Mouse (Mus musculus) liver, embryonic 14.5 days (tissue): Measurements from ENCODE around the gene Lingo1.

ENCODE experiments used
- CTCF ChIP-seq: IDR thresholded peaks from 2 replicates; pipeline ENCODE4 v1.5.1; 2016; ENCODE audit warnings: antibody characterized with exemption, low read depth, control low read depth
- EP300 ChIP-seq: IDR thresholded peaks from 2 replicates; pipeline ENCODE4 v1.6.1; 2016; ENCODE audit warnings: antibody characterized with exemption, low read depth

- no peak for TF ChIP-seq CTCF
- no peak for TF ChIP-seq EP300
These were observed 133.3 kb downstream of the Lingo1 start for GRCm38 (mm10) chr9:56662946-56663345.
